Mouse (Mus musculus) limb, embryonic 15.5 days (tissue): ENCODE data around the gene H2afv. TPM values are rescaled to one million over a fixed set of nuclear protein-coding genes. Genes with fewer than 3 reads are reported as not detected.
"Not testable (repeated sequence)": the region's sequence is repeated elsewhere in the genome, so short reads cannot be mapped to it uniquely, and the experiment has no call there.

ENCODE experiments used
- ATAC-seq: fragments of 200-750 bp; cut with Nextera tagmentation; 2 replicates; pipeline ENCODE4 v1.8.0; 2017; ENCODE audit warnings: low read depth, moderate TSS enrichment; ENCODE audit not compliant: insufficient number of reproducible peaks, low FRiP score, low TSS enrichment
- H3K27ac ChIP-seq: fragments of 300-500 bp; sonication (generic); 2 replicates; pipeline ENCODE4 v1.5.1; 2015; ENCODE audit warnings: moderate library complexity, mild to moderate bottlenecking, inconsistent platforms
- H3K27me3 ChIP-seq: fragments of 300-500 bp; sonication (generic); 2 replicates; pipeline ENCODE4 v1.6.1; 2015; ENCODE audit warnings: inconsistent platforms
- H3K36me3 ChIP-seq: fragments of 300-500 bp; sonication (generic); 2 replicates; pipeline ENCODE4 v1.6.1; 2015; ENCODE audit warnings: inconsistent platforms
- H3K4me1 ChIP-seq: fragments of 300-500 bp; sonication (generic); 2 replicates; pipeline ENCODE4 v1.6.1; 2015; ENCODE audit warnings: inconsistent platforms
- H3K4me2 ChIP-seq: fragments of 300-500 bp; sonication (generic); 2 replicates; pipeline ENCODE4 v1.6.1; 2015; ENCODE audit warnings: mild to moderate bottlenecking, inconsistent platforms
- H3K4me3 ChIP-seq: fragments of 300-500 bp; sonication (generic); 2 replicates; pipeline ENCODE4 v1.5.1; 2015; ENCODE audit warnings: mild to moderate bottlenecking, inconsistent platforms
- H3K9ac ChIP-seq: fragments of 300-500 bp; sonication (generic); 2 replicates; pipeline ENCODE4 v1.6.1; 2015; ENCODE audit warnings: inconsistent platforms
- H3K9me3 ChIP-seq: fragments of 300-500 bp; sonication (generic); 2 replicates; pipeline ENCODE4 v1.6.1; 2016; ENCODE audit warnings: inconsistent platforms
- WGBS: fragments of 180-500 bp; shearing (Covaris S2); methylation state at CpG from one replicate; pipeline ENCODE4 v1.1.7; 2015; 5-methylcytosine and 5-hydroxymethylcytosine counted together
- polyA plus RNA-seq: library from polyadenylated mRNA; unstranded; fragments of >200 nt; fragmentation: Nextera tagmentation; extraction: Ambion mirVana; gene quantifications from 2 replicates; pipeline ENCODE4 v1.2.1, GENCODE M21; 2015

H2afv gene
- polyA plus RNA-seq, 1 experiment from 2014 or later: 435 TPM

DNA sequence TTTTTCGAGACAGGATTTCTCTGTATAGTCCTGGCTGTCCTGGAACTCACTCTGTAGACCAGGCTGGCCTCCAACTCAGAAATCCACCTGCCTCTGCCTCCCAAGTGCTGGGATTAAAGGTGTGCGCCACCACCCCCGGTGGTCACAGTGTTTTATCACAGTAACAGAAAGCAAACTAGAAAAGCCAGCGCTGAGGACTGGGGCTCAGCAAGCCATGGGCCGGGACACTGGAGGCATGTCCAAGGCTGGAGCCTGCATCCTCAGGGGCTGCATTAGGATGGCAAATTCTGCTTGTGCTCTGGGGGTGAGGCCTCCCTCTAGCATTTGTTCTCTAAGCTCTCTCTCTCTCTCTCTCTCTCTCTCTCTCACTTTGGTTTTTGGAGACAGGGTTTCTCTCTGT, 33.5 kb downstream of the H2afv start:
- not testable (repeated sequence) for H3K9me3 ChIP-seq, ATAC-seq, H3K27ac ChIP-seq, H3K4me2 ChIP-seq, H3K36me3 ChIP-seq, H3K27me3 ChIP-seq, H3K4me3 ChIP-seq, H3K9ac ChIP-seq
- peaks cover 34% of the 10 kb centered on the region for H3K4me1 ChIP-seq
- WGBS: 92% methylated on average over 5 of the region's 5 CpGs

DNA sequence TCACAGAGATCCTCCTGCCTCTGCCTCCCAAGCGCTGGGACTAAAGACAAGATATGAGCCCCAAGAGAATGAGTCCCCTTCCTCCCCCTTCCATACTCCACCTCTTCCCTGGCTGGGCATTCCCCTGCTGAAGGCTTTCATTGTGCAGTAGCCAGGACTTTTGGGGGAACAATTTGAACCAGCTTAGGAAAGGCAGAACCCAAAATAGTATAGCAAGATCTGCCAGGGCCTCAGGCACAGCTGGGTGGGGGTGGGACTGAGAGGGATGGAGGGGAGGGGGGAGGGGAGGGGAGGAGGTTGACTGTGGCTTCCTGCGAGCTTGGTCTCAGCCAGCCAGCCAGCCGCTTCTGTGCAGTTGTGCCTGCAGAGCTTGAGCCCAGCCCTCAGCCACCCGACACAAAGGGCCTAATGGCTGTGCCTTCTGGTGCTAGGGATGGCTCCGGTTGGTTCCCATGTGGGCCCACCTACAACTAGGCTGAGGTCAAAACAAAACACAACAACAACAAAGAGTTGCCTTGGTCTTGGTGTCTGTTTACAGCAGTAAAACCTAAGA, 34.1 kb downstream of the H2afv start:
- no peaks in the 10 kb centered on the region for H3K27me3 ChIP-seq
- no peaks in the 10 kb centered on the region for H3K9me3 ChIP-seq
- no peak for ATAC-seq
- no peak overlapping the region for H3K27ac ChIP-seq
- H3K36me3 ChIP-seq: peaks cover 3% of the 10 kb centered on the region
- H3K4me2 ChIP-seq: no peak overlapping the region
- WGBS: 37% methylated on average over 5 of the region's 5 CpGs
- H3K4me3 ChIP-seq: no peak overlapping the region
- no peak overlapping the region for H3K9ac ChIP-seq
- H3K4me1 ChIP-seq: peaks cover 38% of the 10 kb centered on the region

DNA sequence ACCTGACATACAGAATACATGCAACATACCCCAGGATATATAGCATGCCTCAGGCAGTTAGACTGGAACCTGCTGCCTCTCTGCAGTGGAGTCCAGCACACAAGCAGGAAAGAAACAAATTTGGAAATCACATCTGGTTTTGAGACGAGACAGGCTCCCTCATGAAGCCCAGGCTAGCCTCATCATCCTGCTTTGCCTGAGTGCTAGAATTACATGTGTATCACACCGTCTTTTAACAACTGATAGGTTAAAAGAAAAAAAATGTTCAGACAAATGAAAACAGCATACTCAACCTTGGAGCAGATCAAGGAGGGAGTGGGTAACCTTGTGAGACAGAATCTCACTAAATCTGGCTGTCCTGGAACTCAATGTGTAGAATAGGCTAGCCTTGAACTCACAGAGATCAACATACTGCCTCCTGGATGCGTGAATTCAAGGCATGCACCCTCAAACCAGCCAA, 37.1 kb downstream of the H2afv start:
- no peak overlapping the region for H3K4me3 ChIP-seq
- ATAC-seq: no peak
- no peak overlapping the region for H3K4me2 ChIP-seq
- no peaks in the 10 kb centered on the region for H3K9me3 ChIP-seq
- H3K9ac ChIP-seq: no peak overlapping the region
- H3K27me3 ChIP-seq: no peaks in the 10 kb centered on the region
- peak overlapping the region; percentile 94 for H3K27ac ChIP-seq
- peaks cover 32% of the 10 kb centered on the region for H3K36me3 ChIP-seq
- 61% methylated on average over 3 of the region's 3 CpGs for WGBS
- H3K4me1 ChIP-seq: peaks cover 47% of the 10 kb centered on the region

DNA sequence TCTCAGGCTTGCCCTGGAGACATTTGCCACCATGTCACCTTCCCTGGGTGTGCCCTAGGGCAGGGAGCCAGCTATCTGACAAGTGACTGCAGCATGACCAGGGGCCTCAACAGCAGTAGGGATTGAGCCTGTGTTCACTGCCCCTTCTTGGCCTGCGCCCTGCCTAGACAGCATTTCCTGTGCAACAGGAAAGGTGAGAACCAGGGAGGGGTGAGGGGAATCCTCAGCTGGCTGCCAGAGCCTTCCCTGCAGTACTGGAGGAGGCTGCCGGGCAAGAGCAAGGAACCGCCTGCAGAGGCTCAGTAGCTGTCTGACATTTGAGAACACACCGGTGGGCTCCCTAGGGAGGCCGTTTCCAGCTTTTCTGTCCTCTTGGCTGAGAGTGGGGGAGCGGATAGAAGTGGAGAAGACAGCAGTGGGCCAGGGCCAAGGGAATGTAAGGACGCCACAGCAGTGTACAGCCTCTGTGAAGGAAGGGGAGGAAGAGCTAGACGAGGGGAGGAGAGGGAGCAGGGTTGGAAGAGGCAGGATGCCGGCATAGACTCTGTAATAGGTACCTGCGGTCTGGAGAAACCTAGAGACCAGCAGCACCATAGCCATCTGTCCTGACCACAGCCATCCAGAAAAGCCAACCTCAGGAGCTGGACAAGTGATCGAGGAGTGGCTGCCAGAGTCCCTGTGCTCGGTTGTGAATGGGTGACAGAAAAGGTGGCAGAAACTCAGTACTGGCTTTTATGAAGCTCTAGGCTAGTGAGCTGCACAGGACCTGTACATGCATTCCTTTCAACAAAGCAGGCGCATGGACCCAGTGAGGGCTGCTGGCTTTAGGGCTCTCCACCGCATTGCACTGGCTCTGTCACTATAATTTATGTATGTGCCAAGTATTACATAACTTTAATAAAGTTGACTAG, 37.7 kb downstream of the H2afv start:
- H3K27ac ChIP-seq: peak overlapping the region; percentile 94
- H3K36me3 ChIP-seq: peaks cover 39% of the 10 kb centered on the region
- no peak overlapping the region for H3K9ac ChIP-seq
- H3K4me2 ChIP-seq: peak overlapping the region; percentile 27
- WGBS: 17% methylated on average over 14 of the region's 14 CpGs
- H3K4me3 ChIP-seq: no peak overlapping the region
- no peaks in the 10 kb centered on the region for H3K27me3 ChIP-seq
- ATAC-seq: peak; percentile 52
- H3K4me1 ChIP-seq: peaks cover 45% of the 10 kb centered on the region
- H3K9me3 ChIP-seq: no peaks in the 10 kb centered on the region

DNA sequence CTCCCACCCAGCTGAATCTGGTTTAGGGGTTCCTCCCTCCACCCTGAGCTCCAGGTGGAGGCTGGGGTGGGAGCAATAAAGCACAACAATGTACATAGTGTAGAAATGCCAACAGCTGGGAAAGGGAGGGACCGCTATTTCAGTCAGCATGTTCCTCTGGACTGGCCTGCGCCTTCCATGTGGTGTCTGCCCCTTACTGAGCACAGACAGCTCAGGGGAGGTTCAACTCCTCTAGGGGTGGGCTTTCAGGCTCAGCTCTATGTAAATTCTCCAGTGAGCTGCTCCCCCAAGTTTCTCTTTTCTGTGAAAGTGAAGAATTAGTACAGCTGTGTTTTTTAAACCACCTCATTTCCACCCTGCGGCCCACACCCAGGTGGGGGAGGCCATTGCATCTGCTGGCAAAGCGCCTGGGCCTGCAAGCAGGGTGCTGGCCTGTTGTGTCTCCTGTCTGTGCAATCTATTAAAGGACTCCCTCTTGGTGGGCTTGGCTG, 38.6 kb downstream of the H2afv start:
- no peaks in the 10 kb centered on the region for H3K9me3 ChIP-seq
- H3K9ac ChIP-seq: 0 out of 2 replicates have a peak overlapping the region, but pooled peaks have one; percentile 26
- no peak overlapping the region for H3K4me2 ChIP-seq
- peaks cover 43% of the 10 kb centered on the region for H3K4me1 ChIP-seq
- H3K4me3 ChIP-seq: no peak overlapping the region
- peak overlapping the region; percentile 94 for H3K27ac ChIP-seq
- ATAC-seq: peak; percentile 66
- H3K36me3 ChIP-seq: peaks cover 48% of the 10 kb centered on the region
- 25% methylated on average over 4 of the region's 4 CpGs for WGBS
- H3K27me3 ChIP-seq: no peaks in the 10 kb centered on the region

DNA sequence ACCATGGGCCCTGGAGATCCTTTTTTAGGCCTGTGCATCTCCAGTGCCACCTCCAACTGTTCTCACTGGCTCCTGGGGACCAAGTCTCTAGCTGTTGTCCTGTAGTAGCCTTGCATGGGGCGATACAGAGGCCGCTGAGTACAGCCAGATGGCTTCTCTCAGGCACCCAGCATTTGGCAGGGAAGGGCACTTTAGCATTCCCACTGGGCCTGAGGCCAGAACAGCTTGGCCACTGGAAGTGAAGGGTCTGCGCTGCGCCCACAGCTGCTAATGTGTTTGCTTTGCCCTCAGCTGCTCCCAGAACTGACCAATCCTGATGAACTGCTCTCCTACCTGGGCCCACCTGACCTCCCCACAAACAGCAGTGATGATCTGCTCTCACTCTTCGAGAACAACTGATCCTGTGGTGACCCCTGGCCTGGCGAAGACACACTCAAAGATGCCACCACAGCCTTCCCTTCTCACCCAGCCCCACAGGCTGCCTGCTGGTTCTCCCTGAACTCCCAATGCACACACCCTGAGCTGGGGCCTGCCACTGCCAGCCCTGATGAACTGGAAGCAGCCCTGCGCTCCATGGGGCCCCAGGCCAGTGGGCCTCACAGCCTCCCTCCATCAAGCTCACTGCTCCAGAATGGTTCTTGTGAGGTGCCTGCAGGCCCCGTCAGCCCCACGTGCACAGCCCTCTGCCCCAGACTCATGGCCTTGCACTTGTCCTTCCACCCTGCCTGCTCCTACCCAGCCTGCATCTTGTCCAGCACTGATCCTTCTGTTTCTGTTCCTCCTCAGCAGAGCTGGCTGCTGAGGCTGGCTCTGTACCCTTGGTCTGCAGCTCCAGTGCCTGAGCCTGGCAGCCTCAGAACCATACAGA, 39.3 kb downstream of the H2afv start:
- Histone ChIP-seq H3K9ac (0 out of 2 replicates have a peak overlapping the region, but pooled peaks have one; percentile 26), H3K27ac (peak overlapping the region; percentile 94), H3K9me3 (no peaks in the 10 kb centered on the region), H3K27me3 (no peaks in the 10 kb centered on the region), H3K36me3 (peaks cover 54% of the 10 kb centered on the region), H3K4me2 (no peak overlapping the region), H3K4me1 (peaks cover 43% of the 10 kb centered on the region), H3K4me3 (no peak overlapping the region)
- ATAC-seq: no peak
- WGBS: 68% methylated on average over 9 of the region's 9 CpGs

DNA sequence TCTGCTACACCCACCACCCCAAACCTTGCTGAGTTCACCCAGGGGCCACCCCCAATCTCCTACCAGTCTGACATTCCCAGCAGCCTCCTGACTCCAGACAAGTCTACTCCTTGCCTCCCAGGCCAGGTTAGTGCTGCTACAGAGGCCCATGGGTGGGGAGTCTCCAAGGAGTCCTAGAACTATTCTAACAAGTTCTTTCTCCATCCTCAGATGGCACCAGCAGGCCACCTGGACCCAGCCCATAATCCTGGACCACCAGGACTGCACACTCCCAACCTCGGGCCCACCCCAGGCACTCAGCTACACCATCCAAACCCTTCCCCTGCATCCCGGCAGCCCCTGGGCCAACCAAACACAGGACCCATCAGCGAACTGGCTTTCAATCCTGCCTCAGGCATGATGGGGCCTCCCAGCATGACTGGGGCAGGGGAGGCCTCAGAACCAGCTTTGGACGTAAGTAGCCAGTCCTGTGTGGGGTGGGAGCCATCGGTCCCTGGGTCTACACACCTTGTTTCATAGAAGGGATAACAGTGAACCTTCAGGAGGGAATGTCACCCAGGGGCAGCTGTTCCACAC, 40.3 kb downstream of the H2afv start:
- H3K27me3 ChIP-seq: no peaks in the 10 kb centered on the region
- no peaks in the 10 kb centered on the region for H3K9me3 ChIP-seq
- WGBS: 89% methylated on average over 5 of the region's 5 CpGs
- no peak overlapping the region for H3K4me3 ChIP-seq
- H3K9ac ChIP-seq: no peak overlapping the region
- no peak overlapping the region for H3K4me2 ChIP-seq
- ATAC-seq: no peak
- H3K27ac ChIP-seq: peak overlapping the region; percentile 94
- H3K4me1 ChIP-seq: peaks cover 43% of the 10 kb centered on the region
- H3K36me3 ChIP-seq: peaks cover 64% of the 10 kb centered on the region

DNA sequence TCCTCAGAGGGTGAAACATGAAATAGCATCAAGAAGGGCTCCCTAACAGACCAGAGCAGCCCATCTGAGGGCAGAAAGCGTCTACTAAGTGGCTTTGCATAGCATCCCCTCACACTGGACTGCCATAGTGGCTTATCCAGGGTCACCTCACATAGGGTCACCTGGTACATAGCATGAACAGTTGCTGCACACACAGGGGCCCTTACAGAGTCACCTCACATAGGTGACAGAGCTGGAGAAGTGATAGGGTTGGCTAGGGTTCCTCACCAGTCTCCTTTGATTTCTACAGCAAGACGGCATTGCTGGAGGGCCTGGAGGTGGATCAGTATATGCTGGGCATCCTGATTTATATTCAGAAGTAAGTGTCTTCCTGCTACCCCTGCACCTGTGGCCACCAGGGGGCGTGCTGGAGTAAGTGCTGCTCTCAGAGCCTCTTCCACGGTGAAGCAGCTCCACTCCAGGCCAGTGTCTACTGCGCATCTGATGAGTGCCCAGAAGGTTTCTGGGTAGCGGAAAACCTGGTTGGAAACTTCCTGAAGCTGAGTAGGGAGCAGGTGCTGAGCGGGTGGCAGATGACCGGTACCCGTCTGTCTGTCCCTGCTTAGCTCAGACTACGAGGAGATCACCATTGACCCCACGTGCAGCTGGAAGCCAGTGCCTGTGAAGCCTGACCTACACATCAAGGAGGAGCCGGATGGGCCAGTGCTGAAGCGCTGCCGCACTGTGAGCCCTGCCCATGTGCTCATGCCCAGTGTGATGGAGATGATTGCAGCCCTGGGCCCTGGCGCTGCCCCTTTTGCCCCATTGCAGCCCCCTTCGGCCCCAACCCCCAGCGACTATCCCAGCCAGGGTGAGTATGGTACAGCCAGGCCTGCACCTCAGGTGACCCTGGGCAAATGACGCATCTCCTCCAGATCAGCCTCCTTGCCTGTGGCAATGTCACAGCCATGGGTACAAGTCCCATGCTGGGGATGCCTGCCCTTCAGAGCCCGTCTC, 41.4 kb downstream of the H2afv start:
- WGBS: 88% methylated on average over 19 of the region's 19 CpGs
- H3K9ac ChIP-seq: no peak overlapping the region
- no peak overlapping the region for H3K27ac ChIP-seq
- peaks cover 43% of the 10 kb centered on the region for H3K4me1 ChIP-seq
- no peak overlapping the region for H3K4me3 ChIP-seq
- H3K9me3 ChIP-seq: no peaks in the 10 kb centered on the region
- H3K36me3 ChIP-seq: peaks cover 75% of the 10 kb centered on the region
- no peaks in the 10 kb centered on the region for H3K27me3 ChIP-seq
- no peak for ATAC-seq
- no peak overlapping the region for H3K4me2 ChIP-seq

DNA sequence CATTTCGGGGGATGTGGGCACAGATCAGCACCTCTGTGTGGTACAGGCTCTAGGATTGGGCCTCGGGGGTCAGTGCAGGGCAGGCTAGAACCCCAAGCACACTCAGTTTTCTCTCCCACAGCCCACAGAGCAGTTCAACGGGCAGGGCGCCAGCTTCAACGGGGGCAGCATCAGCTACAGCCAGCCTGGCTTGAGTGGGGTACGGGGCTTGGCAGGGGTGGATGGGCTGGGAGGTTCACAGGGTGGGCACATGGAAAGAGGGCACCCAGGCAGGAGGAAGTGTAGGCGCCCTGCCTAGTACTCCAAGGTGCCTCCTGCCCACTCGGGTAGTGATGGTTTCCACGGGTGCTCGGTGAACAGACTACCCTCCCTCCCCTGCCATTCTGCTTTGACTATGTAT, 46.1 kb downstream of the H2afv start:
- ATAC-seq: no peak
- no peaks in the 10 kb centered on the region for H3K9me3 ChIP-seq
- 88% methylated on average over 10 of the region's 10 CpGs for WGBS
- H3K27ac ChIP-seq: no peak overlapping the region
- H3K4me2 ChIP-seq: no peak overlapping the region
- peaks cover 89% of the 10 kb centered on the region for H3K36me3 ChIP-seq
- no peaks in the 10 kb centered on the region for H3K27me3 ChIP-seq
- 0 out of 2 replicates have a peak, but pooled peaks cover 5% of the 10 kb centered on the region for H3K4me1 ChIP-seq
- no peak overlapping the region for H3K9ac ChIP-seq
- H3K4me3 ChIP-seq: no peak overlapping the region

DNA sequence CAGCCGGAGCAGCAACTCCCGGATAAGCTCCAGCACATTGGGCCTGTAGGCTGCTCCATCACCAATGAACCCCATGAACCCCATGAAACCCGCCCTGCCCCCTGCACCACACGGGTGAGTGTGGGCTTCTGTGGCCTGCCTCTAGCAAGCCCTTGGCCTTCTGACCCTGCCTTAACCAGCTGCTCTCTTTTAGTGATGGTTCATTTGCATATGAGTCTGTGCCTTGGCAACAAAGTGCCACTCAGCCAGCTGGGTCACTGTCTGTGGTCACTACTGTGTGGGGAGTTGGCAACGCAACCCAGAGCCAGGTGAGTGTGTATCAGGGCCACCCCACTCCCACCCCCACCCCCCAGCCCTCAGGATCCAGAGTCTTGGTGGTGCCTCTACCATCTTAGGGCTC, 48.7 kb downstream of the H2afv start:
- H3K27me3 ChIP-seq: no peaks in the 10 kb centered on the region
- no peak for ATAC-seq
- H3K4me3 ChIP-seq: no peak overlapping the region
- H3K27ac ChIP-seq: no peak overlapping the region
- WGBS: 88% methylated on average over 5 of the region's 5 CpGs
- H3K4me2 ChIP-seq: no peak overlapping the region
- H3K36me3 ChIP-seq: peaks cover 71% of the 10 kb centered on the region
- H3K9ac ChIP-seq: no peak overlapping the region
- peaks cover 14% of the 10 kb centered on the region for H3K4me1 ChIP-seq
- no peaks in the 10 kb centered on the region for H3K9me3 ChIP-seq
